Mouse (Mus musculus): Measurements from ENCODE around the gene Gm13757. TPM values are rescaled to one million over a fixed set of nuclear protein-coding genes. Genes with fewer than 3 reads are reported as not detected.
"Not testable (repeated sequence)": the region's sequence is repeated elsewhere in the genome, so short reads cannot be mapped to it uniquely, and the experiment has no call there.

Gene Gm13757
- polyA plus RNA-seq (2016; fragmentation: Nextera tagmentation; extraction: Ambion mirVana): not detected in 2 replicates

GRCm38 (mm10) chr2:88449031-88449430, at the start of gene Gm13757:
Gene Gm13757, minus strand, starts transcription at chr2:88449131.
- H3K36me3 ChIP-seq (replicated peaks): no peaks in the 10 kb centered on the region
- H3K4me1 ChIP-seq: no peaks in the 10 kb centered on the region
- no peaks in the 10 kb centered on the region for H3K27me3 ChIP-seq
- WGBS: 87% methylated on average over 1 of the region's 1 CpGs
- H3K27ac ChIP-seq: no peak within 1 kb of the TSS
- no peak within 1 kb of the TSS for H3K4me3 ChIP-seq (replicated peaks)
- ATAC-seq (ENCODE audit: low FRiP score): no peak
- H3K9ac ChIP-seq: no peak within 1 kb of the TSS
- H3K4me2 ChIP-seq: no peak within 1 kb of the TSS
- no peaks in the 10 kb centered on the region for H3K9me3 ChIP-seq

GRCm38 (mm10) chr2:88493020-88493419, 44.1 kb upstream of the Gm13757 start, which contains the start of gene Olfr1185-ps1:
Gene Olfr1185-ps1, plus strand, starts transcription at chr2:88493320.
- Histone ChIP-seq H3K9me3 (no peaks in the 10 kb centered on the region), H3K4me3 (replicated peaks) (no peak within 1 kb of the TSS), H3K27me3 (no peaks in the 10 kb centered on the region), H3K9ac (no peak within 1 kb of the TSS), H3K4me2 (no peak within 1 kb of the TSS), H3K27ac (no peak within 1 kb of the TSS), H3K4me1 (no peaks in the 10 kb centered on the region), H3K36me3 (replicated peaks) (no peaks in the 10 kb centered on the region)
- 78% methylated on average over 2 of the region's 2 CpGs for WGBS
- no peak for ATAC-seq (ENCODE audit: low FRiP score)

- Histone ChIP-seq H3K4me3 (replicated peaks) (no peak within 1 kb of the TSS), H3K9ac (no peak within 1 kb of the TSS), H3K27ac (no peak within 1 kb of the TSS), H3K36me3 (replicated peaks) (no peaks in the 10 kb centered on the region), H3K4me1 (no peaks in the 10 kb centered on the region), H3K4me2 (no peak within 1 kb of the TSS), H3K27me3 (no peaks in the 10 kb centered on the region), H3K9me3 (no peaks in the 10 kb centered on the region)
- no peak for ATAC-seq (ENCODE audit: low FRiP score)
- WGBS: 89% methylated on average over 2 of the region's 2 CpGs
Measured at GRCm38 (mm10) chr2:88483298-88483697, 34.4 kb upstream of the Gm13757 start, which contains the start of gene Olfr1184. Gene Olfr1184, plus strand, starts transcription at chr2:88483598.

- not testable (repeated sequence) for H3K36me3 ChIP-seq (replicated peaks); ATAC-seq (ENCODE audit: low FRiP score); H3K27ac ChIP-seq; H3K9me3 ChIP-seq; H3K4me2 ChIP-seq; H3K4me3 ChIP-seq (replicated peaks); H3K4me1 ChIP-seq; H3K27me3 ChIP-seq; H3K9ac ChIP-seq
- 100% methylated on average over 1 of the region's 1 CpGs for WGBS
Measured at GRCm38 (mm10) chr2:88454567-88454966, 5.6 kb upstream of the Gm13757 start, which contains the start of gene Olfr1183. Gene Olfr1183, plus strand, starts transcription at chr2:88454867.

- Histone ChIP-seq H3K27me3 (no peaks in the 10 kb centered on the region), H3K27ac (no peak within 1 kb of the TSS), H3K9ac (no peak within 1 kb of the TSS), H3K4me3 (replicated peaks) (no peak within 1 kb of the TSS), H3K36me3 (replicated peaks) (no peaks in the 10 kb centered on the region), H3K9me3 (no peaks in the 10 kb centered on the region), H3K4me2 (no peak within 1 kb of the TSS), H3K4me1 (no peaks in the 10 kb centered on the region)
- ATAC-seq (ENCODE audit: low FRiP score): no peak
- whole genome bisulfite sequencing: 84% methylated on average over 1 of the region's 1 CpGs
Measured at GRCm38 (mm10) chr2:88426071-88426470, 22.9 kb downstream of the Gm13757 start, which contains the start of gene Olfr1181. Gene Olfr1181, minus strand, starts transcription at chr2:88426171.

GRCm38 (mm10) chr2:88419051-88419450, 29.9 kb downstream of the Gm13757 start, which contains the start of gene Olfr1180:
Gene Olfr1180, minus strand, starts transcription at chr2:88419151.
- no peak for ATAC-seq (ENCODE audit: low FRiP score)
- Histone ChIP-seq H3K9ac (no peak within 1 kb of the TSS), H3K36me3 (replicated peaks) (no peaks in the 10 kb centered on the region), H3K27ac (no peak within 1 kb of the TSS), H3K4me2 (no peak within 1 kb of the TSS), H3K4me3 (replicated peaks) (no peak within 1 kb of the TSS), H3K27me3 (no peaks in the 10 kb centered on the region), H3K4me1 (no peaks in the 10 kb centered on the region), H3K9me3 (no peaks in the 10 kb centered on the region)
- 84% methylated on average over 2 of the region's 2 CpGs for WGBS

- Histone ChIP-seq H3K9ac (no peak within 1 kb of the TSS), H3K36me3 (replicated peaks) (no peaks in the 10 kb centered on the region), H3K4me3 (replicated peaks) (no peak within 1 kb of the TSS), H3K27ac (no peak within 1 kb of the TSS), H3K9me3 (no peaks in the 10 kb centered on the region), H3K27me3 (no peaks in the 10 kb centered on the region), H3K4me2 (no peak within 1 kb of the TSS), H3K4me1 (no peaks in the 10 kb centered on the region)
- WGBS: 88% methylated on average over 3 of the region's 3 CpGs
- no peak for ATAC-seq (ENCODE audit: low FRiP score)
Measured at GRCm38 (mm10) chr2:88406353-88406752, 42.6 kb downstream of the Gm13757 start, which contains the start of gene Olfr1179. Gene Olfr1179, minus strand, starts transcription at chr2:88406453.

Other genes starting within 250 kb of the Gm13757 start
- not detected in 2 replicates for gene Olfr1170, start 220.8 kb downstream of the Gm13757 start, polyA plus RNA-seq (2016; fragmentation: Nextera tagmentation; extraction: Ambion mirVana)
- not detected in 2 replicates for gene Olfr1173, start 169.3 kb downstream of the Gm13757 start, polyA plus RNA-seq (2016; fragmentation: Nextera tagmentation; extraction: Ambion mirVana)
- gene Olfr1174-ps, start 134.0 kb downstream of the Gm13757 start, polyA plus RNA-seq (2016; fragmentation: Nextera tagmentation; extraction: Ambion mirVana): not detected in 2 replicates
- gene Olfr1175-ps, start 121.9 kb downstream of the Gm13757 start, polyA plus RNA-seq (2016; fragmentation: Nextera tagmentation; extraction: Ambion mirVana): not detected in 2 replicates
- not detected in 2 replicates for gene Olfr1176, start 112.4 kb downstream of the Gm13757 start, polyA plus RNA-seq (2016; fragmentation: Nextera tagmentation; extraction: Ambion mirVana)
- not detected in 2 replicates for gene Olfr1177-ps, start 102.6 kb downstream of the Gm13757 start, polyA plus RNA-seq (2016; fragmentation: Nextera tagmentation; extraction: Ambion mirVana)
- not detected in 2 replicates for gene Olfr1178, start 62.1 kb downstream of the Gm13757 start, polyA plus RNA-seq (2016; fragmentation: Nextera tagmentation; extraction: Ambion mirVana)
- gene Olfr1179, start 42.7 kb downstream of the Gm13757 start, polyA plus RNA-seq (2016; fragmentation: Nextera tagmentation; extraction: Ambion mirVana): not detected in 2 replicates
- gene Olfr1180, start 30.0 kb downstream of the Gm13757 start, polyA plus RNA-seq (2016; fragmentation: Nextera tagmentation; extraction: Ambion mirVana): not detected in 2 replicates
- not detected in 2 replicates for gene Olfr1181, start 23.0 kb downstream of the Gm13757 start, polyA plus RNA-seq (2016; fragmentation: Nextera tagmentation; extraction: Ambion mirVana)
- gene Olfr1183, start 5.7 kb upstream of the Gm13757 start, polyA plus RNA-seq (2016; fragmentation: Nextera tagmentation; extraction: Ambion mirVana): not detected in 2 replicates
- not detected in 2 replicates for gene Olfr1184, start 34.5 kb upstream of the Gm13757 start, polyA plus RNA-seq (2016; fragmentation: Nextera tagmentation; extraction: Ambion mirVana)
- not detected in 2 replicates for gene Olfr1185-ps1, start 44.2 kb upstream of the Gm13757 start, polyA plus RNA-seq (2016; fragmentation: Nextera tagmentation; extraction: Ambion mirVana)
- gene Olfr1186, start 69.4 kb upstream of the Gm13757 start, polyA plus RNA-seq (2016; fragmentation: Nextera tagmentation; extraction: Ambion mirVana): not detected in 2 replicates
- gene Olfr1188, start 107.8 kb upstream of the Gm13757 start, polyA plus RNA-seq (2016; fragmentation: Nextera tagmentation; extraction: Ambion mirVana): not detected in 2 replicates
- gene Olfr1189, start 137.3 kb upstream of the Gm13757 start, polyA plus RNA-seq (2016; fragmentation: Nextera tagmentation; extraction: Ambion mirVana): not detected in 2 replicates
- not detected in 2 replicates for gene Olfr1191-ps1, start 191.4 kb upstream of the Gm13757 start, polyA plus RNA-seq (2016; fragmentation: Nextera tagmentation; extraction: Ambion mirVana)
- gene Olfr1192-ps1, start 199.4 kb upstream of the Gm13757 start, polyA plus RNA-seq (2016; fragmentation: Nextera tagmentation; extraction: Ambion mirVana): not detected in 2 replicates
- not detected in 2 replicates for gene Olfr1193, start 226.5 kb upstream of the Gm13757 start, polyA plus RNA-seq (2016; fragmentation: Nextera tagmentation; extraction: Ambion mirVana)
- not detected in 2 replicates for gene Olfr1195, start 240.1 kb upstream of the Gm13757 start, polyA plus RNA-seq (2016; fragmentation: Nextera tagmentation; extraction: Ambion mirVana)

Measured in forebrain, embryonic 12.5 days (tissue).